Mouse (Mus musculus): Measurements from ENCODE around the gene Rbm42.

GRCm38 (mm10) chr7:30633762-30634412 is 16.2 kb downstream of the Rbm42 start:
- TF ChIP-seq CTCF (IDR thresholded peaks at IDR 0.05; ENCODE audit: borderline replicate concordance, insufficient read depth, low read length) (no peak), POLR2A (IDR thresholded peaks at IDR 0.05; ENCODE audit: low read depth, low read length) (no peak)
